Mouse (Mus musculus): ENCODE data around the gene Nhlrc4. TPM values are rescaled to one million over a fixed set of nuclear protein-coding genes. Genes with fewer than 3 reads are reported as not detected.

Nhlrc4 gene
- polyA plus RNA-seq, 1 experiment from 2014 or later: 0.38 TPM

DNA sequence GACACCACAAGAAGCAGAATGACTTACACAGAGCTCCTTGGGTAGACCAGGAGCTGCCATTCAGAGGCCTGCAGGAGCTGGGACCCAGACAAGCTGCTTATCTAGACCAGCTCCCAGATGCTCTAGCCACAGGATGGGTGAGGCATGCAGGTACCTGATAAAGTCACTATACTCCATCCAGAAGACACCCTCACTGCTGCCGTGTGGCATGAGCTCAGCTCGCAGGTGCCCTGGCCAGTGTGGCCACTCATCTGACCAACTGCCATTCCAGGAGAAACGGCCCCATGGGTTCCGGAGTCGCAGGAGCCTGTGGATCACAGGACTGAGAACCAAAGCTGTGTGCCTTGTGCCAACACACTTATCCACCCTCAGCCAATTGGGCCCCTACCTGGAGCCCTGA lies 16.8 kb upstream of the Nhlrc4 start:
- no peak for DNase-seq (ENCODE audit: low spot score)
- Histone ChIP-seq H3K4me1 (ENCODE audit: control insufficient read depth, insufficient read depth, low read length) (no peaks in the 10 kb centered on the region), H3K36me3 (ENCODE audit: control insufficient read depth, insufficient read depth, low read length) (peaks cover 11% of the 10 kb centered on the region), H3K4me2 (ENCODE audit: low read depth) (no peak overlapping the region), H3K27me3 (ENCODE audit: control insufficient read depth, insufficient read depth, low read length) (no peaks in the 10 kb centered on the region), H3K27ac (ENCODE audit: low read depth, low read length) (no peak overlapping the region), H3K4me3 (ENCODE audit: low read depth, low read length) (no peak overlapping the region), H3K9me3 (ENCODE audit: control insufficient read depth, low read length) (no peaks in the 10 kb centered on the region), H3K9ac (ENCODE audit: low read length) (no peak overlapping the region)
- ATAC-seq (ENCODE audit: insufficient read depth, low FRiP score, low TSS enrichment): no peak
- 92% methylated on average over 5 of the region's 5 CpGs for WGBS

DNA sequence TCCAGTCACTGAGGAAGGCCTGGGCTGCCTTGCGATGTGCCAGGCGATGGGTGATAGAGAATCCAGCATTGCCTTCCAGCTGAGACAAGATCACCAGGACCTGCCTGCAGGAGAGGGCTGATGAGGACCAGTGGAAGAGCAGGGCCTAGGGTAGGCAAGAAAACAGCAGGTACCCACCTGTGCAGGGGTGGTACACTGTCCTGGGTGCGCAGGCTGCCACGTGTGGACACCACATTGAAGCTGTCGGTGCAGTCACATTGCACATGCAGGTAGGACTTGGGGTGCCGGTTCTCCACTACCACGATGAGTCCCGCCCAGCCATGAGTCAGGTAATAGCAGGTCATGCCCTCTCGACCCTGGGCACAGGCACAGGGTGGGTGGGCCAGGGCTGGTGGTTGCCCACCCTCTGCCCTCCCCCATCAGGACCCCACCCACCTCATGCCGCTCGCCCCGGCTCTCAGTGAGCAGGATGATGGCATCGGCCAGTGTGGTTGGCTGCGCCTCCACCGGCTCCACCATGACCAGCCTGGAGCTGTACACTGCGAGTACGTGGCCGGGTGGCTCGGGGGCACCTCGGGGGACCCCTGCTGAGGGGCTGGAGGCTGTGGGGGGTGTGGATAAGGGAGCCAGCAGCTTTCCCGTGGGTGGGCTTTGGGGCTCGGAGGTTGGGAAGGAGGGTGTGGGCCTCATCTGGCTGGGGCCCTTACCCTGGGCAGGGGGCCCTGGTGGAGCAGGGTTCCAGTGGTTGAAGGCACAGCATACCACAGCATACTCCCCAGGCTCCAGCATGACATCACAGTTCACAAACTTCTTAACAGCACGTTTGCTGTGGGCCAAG lies 15.1 kb upstream of the Nhlrc4 start:
- WGBS: 94% methylated on average over 23 of the region's 23 CpGs
- Histone ChIP-seq H3K9me3 (ENCODE audit: control insufficient read depth, low read length) (no peaks in the 10 kb centered on the region), H3K27ac (ENCODE audit: low read depth, low read length) (no peak overlapping the region), H3K4me3 (ENCODE audit: low read depth, low read length) (no peak overlapping the region), H3K36me3 (ENCODE audit: control insufficient read depth, insufficient read depth, low read length) (peaks cover 11% of the 10 kb centered on the region), H3K4me2 (ENCODE audit: low read depth) (no peak overlapping the region), H3K27me3 (ENCODE audit: control insufficient read depth, insufficient read depth, low read length) (no peaks in the 10 kb centered on the region), H3K9ac (ENCODE audit: low read length) (no peak overlapping the region), H3K4me1 (ENCODE audit: control insufficient read depth, insufficient read depth, low read length) (no peaks in the 10 kb centered on the region)
- DNase-seq (ENCODE audit: low spot score): no peak
- no peak for ATAC-seq (ENCODE audit: insufficient read depth, low FRiP score, low TSS enrichment)

- no peak overlapping the region for H3K4me2 ChIP-seq (ENCODE audit: low read depth)
- H3K4me3 ChIP-seq (ENCODE audit: low read depth, low read length): no peak overlapping the region
- H3K36me3 ChIP-seq (ENCODE audit: control insufficient read depth, insufficient read depth, low read length): peaks cover 7% of the 10 kb centered on the region
- WGBS: 92% methylated on average over 11 of the region's 11 CpGs
- no peaks in the 10 kb centered on the region for H3K9me3 ChIP-seq (ENCODE audit: control insufficient read depth, low read length)
- H3K27me3 ChIP-seq (ENCODE audit: control insufficient read depth, insufficient read depth, low read length): no peaks in the 10 kb centered on the region
- no peak overlapping the region for H3K9ac ChIP-seq (ENCODE audit: low read length)
- H3K4me1 ChIP-seq (ENCODE audit: control insufficient read depth, insufficient read depth, low read length): no peaks in the 10 kb centered on the region
- no peak for DNase-seq (ENCODE audit: low spot score)
- no peak for ATAC-seq (ENCODE audit: insufficient read depth, low FRiP score, low TSS enrichment)
- no peak overlapping the region for H3K27ac ChIP-seq (ENCODE audit: low read depth, low read length)
Measured at GRCm38 (mm10) chr17:25958771-25959494, 14.2 kb upstream of the Nhlrc4 start.

GRCm38 (mm10) chr17:25957586-25958051 lies 12.9 kb upstream of the Nhlrc4 start:
- Histone ChIP-seq H3K9ac (ENCODE audit: low read length) (no peak overlapping the region), H3K36me3 (ENCODE audit: control insufficient read depth, insufficient read depth, low read length) (peaks cover 6% of the 10 kb centered on the region), H3K4me1 (ENCODE audit: control insufficient read depth, insufficient read depth, low read length) (no peaks in the 10 kb centered on the region), H3K4me2 (ENCODE audit: low read depth) (no peak overlapping the region), H3K4me3 (ENCODE audit: low read depth, low read length) (no peak overlapping the region), H3K9me3 (ENCODE audit: control insufficient read depth, low read length) (no peaks in the 10 kb centered on the region), H3K27me3 (ENCODE audit: control insufficient read depth, insufficient read depth, low read length) (peaks cover 6% of the 10 kb centered on the region), H3K27ac (ENCODE audit: low read depth, low read length) (no peak overlapping the region)
- ATAC-seq (ENCODE audit: insufficient read depth, low FRiP score, low TSS enrichment) (no peak), DNase-seq (ENCODE audit: low spot score) (no peak)
- 83% methylated on average over 14 of the region's 14 CpGs for WGBS

DNA sequence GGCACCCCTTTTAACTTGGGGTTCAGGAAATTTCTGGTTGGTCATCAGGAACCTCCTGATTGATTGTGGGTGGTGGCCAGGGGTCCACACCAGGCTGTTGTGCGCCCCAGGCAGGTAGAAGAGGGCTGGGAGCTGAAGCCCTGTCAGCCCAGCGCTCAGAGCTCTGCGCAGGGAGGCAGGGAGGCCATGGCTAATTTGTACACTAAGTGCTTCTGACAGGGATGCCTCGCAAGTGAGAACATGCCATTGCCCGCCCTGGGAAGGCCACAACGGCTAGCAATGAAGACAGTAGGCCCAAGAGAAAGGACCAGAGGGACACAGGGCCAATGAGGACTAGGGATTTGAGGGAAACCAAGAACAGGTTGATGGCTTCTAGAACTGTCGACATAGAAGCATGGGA lies 11.9 kb upstream of the Nhlrc4 start:
- no peak overlapping the region for H3K4me2 ChIP-seq (ENCODE audit: low read depth)
- H3K4me3 ChIP-seq (ENCODE audit: low read depth, low read length): no peak overlapping the region
- ATAC-seq (ENCODE audit: insufficient read depth, low FRiP score, low TSS enrichment) (no peak), DNase-seq (ENCODE audit: low spot score) (no peak)
- peaks cover 16% of the 10 kb centered on the region for H3K27me3 ChIP-seq (ENCODE audit: control insufficient read depth, insufficient read depth, low read length)
- H3K9me3 ChIP-seq (ENCODE audit: control insufficient read depth, low read length): no peaks in the 10 kb centered on the region
- no peaks in the 10 kb centered on the region for H3K4me1 ChIP-seq (ENCODE audit: control insufficient read depth, insufficient read depth, low read length)
- peaks cover 6% of the 10 kb centered on the region for H3K36me3 ChIP-seq (ENCODE audit: control insufficient read depth, insufficient read depth, low read length)
- H3K9ac ChIP-seq (ENCODE audit: low read length): no peak overlapping the region
- no peak overlapping the region for H3K27ac ChIP-seq (ENCODE audit: low read depth, low read length)
- WGBS: 85% methylated on average over 7 of the region's 7 CpGs

DNA sequence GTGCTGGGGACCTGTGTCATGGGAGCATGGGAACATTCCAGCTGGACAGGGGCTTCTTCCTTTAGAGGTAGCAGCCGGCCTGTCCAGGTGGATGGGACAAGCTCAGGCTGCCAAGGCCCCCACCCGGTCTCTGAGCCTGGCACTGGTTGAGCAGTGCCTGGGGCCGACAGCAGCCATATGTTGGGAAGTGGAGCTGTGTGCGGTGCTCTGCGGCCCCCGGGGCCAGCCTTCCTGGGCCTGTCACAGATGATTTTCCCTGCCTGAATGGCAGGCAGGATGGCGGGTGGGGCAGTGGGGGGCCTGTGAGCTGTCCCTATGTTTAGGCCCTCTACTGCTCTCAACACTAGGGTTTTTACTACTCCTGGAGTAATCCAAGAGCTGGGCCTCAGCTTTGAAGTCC lies 11.4 kb upstream of the Nhlrc4 start:
- DNase-seq (ENCODE audit: low spot score) (no peak), ATAC-seq (ENCODE audit: insufficient read depth, low FRiP score, low TSS enrichment) (no peak)
- Histone ChIP-seq H3K4me3 (ENCODE audit: low read depth, low read length) (no peak overlapping the region), H3K27ac (ENCODE audit: low read depth, low read length) (no peak overlapping the region), H3K9ac (ENCODE audit: low read length) (no peak overlapping the region), H3K9me3 (ENCODE audit: control insufficient read depth, low read length) (no peaks in the 10 kb centered on the region), H3K27me3 (ENCODE audit: control insufficient read depth, insufficient read depth, low read length) (peaks cover 20% of the 10 kb centered on the region), H3K36me3 (ENCODE audit: control insufficient read depth, insufficient read depth, low read length) (peaks cover 6% of the 10 kb centered on the region), H3K4me1 (ENCODE audit: control insufficient read depth, insufficient read depth, low read length) (no peaks in the 10 kb centered on the region), H3K4me2 (ENCODE audit: low read depth) (no peak overlapping the region)
- 74% methylated on average over 7 of the region's 7 CpGs for WGBS

GRCm38 (mm10) chr17:25955736-25956135 lies 11.0 kb upstream of the Nhlrc4 start:
- ATAC-seq (ENCODE audit: insufficient read depth, low FRiP score, low TSS enrichment) (no peak), DNase-seq (ENCODE audit: low spot score) (no peak)
- Histone ChIP-seq H3K4me1 (ENCODE audit: control insufficient read depth, insufficient read depth, low read length) (no peaks in the 10 kb centered on the region), H3K4me3 (ENCODE audit: low read depth, low read length) (no peak overlapping the region), H3K4me2 (ENCODE audit: low read depth) (no peak overlapping the region), H3K27ac (ENCODE audit: low read depth, low read length) (no peak overlapping the region), H3K27me3 (ENCODE audit: control insufficient read depth, insufficient read depth, low read length) (peaks cover 25% of the 10 kb centered on the region), H3K36me3 (ENCODE audit: control insufficient read depth, insufficient read depth, low read length) (peaks cover 6% of the 10 kb centered on the region), H3K9me3 (ENCODE audit: control insufficient read depth, low read length) (no peaks in the 10 kb centered on the region), H3K9ac (ENCODE audit: low read length) (no peak overlapping the region)
- 58% methylated on average over 3 of the region's 3 CpGs for WGBS

- Histone ChIP-seq H3K4me2 (ENCODE audit: low read depth) (no peak overlapping the region), H3K9ac (ENCODE audit: low read length) (no peak overlapping the region), H3K4me1 (ENCODE audit: control insufficient read depth, insufficient read depth, low read length) (no peaks in the 10 kb centered on the region), H3K27ac (ENCODE audit: low read depth, low read length) (no peak overlapping the region), H3K36me3 (ENCODE audit: control insufficient read depth, insufficient read depth, low read length) (peaks cover 3% of the 10 kb centered on the region; the same call in 1 of the 2 replicates), H3K4me3 (ENCODE audit: low read depth, low read length) (no peak overlapping the region), H3K9me3 (ENCODE audit: control insufficient read depth, low read length) (no peaks in the 10 kb centered on the region), H3K27me3 (ENCODE audit: control insufficient read depth, insufficient read depth, low read length) (peaks cover 29% of the 10 kb centered on the region)
- WGBS: 87% methylated on average over 2 of the region's 2 CpGs
- ATAC-seq (ENCODE audit: insufficient read depth, low FRiP score, low TSS enrichment) (no peak), DNase-seq (ENCODE audit: low spot score) (no peak)
Measured at GRCm38 (mm10) chr17:25954671-25955070, 9.9 kb upstream of the Nhlrc4 start.

Measured in neural tube, embryonic 11.5 days (tissue).